Mouse (Mus musculus) midbrain, embryonic 13.5 days (tissue): ENCODE results near the gene Sorcs2. TPM values are rescaled to one million over a fixed set of nuclear protein-coding genes. Genes with fewer than 3 reads are reported as not detected.
"Not testable (repeated sequence)": the region's sequence is repeated elsewhere in the genome, so short reads cannot be mapped to it uniquely, and the experiment has no call there.

Source experiments
- ATAC-seq: fragments of 200-750 bp; cut with Nextera tagmentation; 2 replicates; pipeline ENCODE4 v1.8.0; 2017; ENCODE audit warnings: mild to moderate bottlenecking, moderate TSS enrichment, moderate library complexity
- H3K27ac ChIP-seq: fragments of 300-500 bp; sonication (generic); 2 replicates; pipeline ENCODE4 v1.5.1; 2015; ENCODE audit warnings: inconsistent platforms, mild to moderate bottlenecking, moderate library complexity
- H3K27me3 ChIP-seq: fragments of 300-500 bp; sonication (generic); 2 replicates; pipeline ENCODE4 v1.6.1; 2015; ENCODE audit warnings: mild to moderate bottlenecking, inconsistent platforms
- H3K36me3 ChIP-seq: fragments of 300-500 bp; sonication (generic); 2 replicates; pipeline ENCODE4 v1.6.1; 2015; ENCODE audit warnings: mild to moderate bottlenecking, inconsistent platforms
- H3K4me1 ChIP-seq: fragments of 300-500 bp; sonication (generic); replicated peaks from 2 replicates; pipeline ENCODE4 v1.6.1; 2015; ENCODE audit warnings: inconsistent platforms
- H3K4me2 ChIP-seq: fragments of 300-500 bp; sonication (generic); replicated peaks from 2 replicates; pipeline ENCODE4 v1.6.1; 2015; ENCODE audit warnings: moderate library complexity, mild to moderate bottlenecking, inconsistent platforms
- H3K4me3 ChIP-seq: fragments of 300-500 bp; sonication (generic); replicated peaks from 2 replicates; pipeline ENCODE4 v1.5.1; 2015; ENCODE audit warnings: mild to moderate bottlenecking, inconsistent platforms
- H3K9ac ChIP-seq: fragments of 300-500 bp; sonication (generic); replicated peaks from 2 replicates; pipeline ENCODE4 v1.6.1; 2015; ENCODE audit warnings: mild to moderate bottlenecking, inconsistent platforms
- H3K9me3 ChIP-seq: fragments of 300-500 bp; sonication (generic); 2 replicates; pipeline ENCODE4 v1.6.1; 2016; ENCODE audit warnings: mild to moderate bottlenecking, inconsistent platforms
- WGBS: fragments of 180-500 bp; shearing (Covaris S2); methylation state at CpG from one replicate; pipeline ENCODE4 v1.1.7; 2015; 5-methylcytosine and 5-hydroxymethylcytosine counted together
- polyA plus RNA-seq: library from polyadenylated mRNA; unstranded; fragments of >200 nt; fragmentation: Nextera tagmentation; extraction: Ambion mirVana; gene quantifications from 2 replicates; pipeline ENCODE4 v1.2.1, GENCODE M21; 2015

Gene Sorcs2
- polyA plus RNA-seq, 1 experiment from 2014 or later: 16.3 TPM

DNA sequence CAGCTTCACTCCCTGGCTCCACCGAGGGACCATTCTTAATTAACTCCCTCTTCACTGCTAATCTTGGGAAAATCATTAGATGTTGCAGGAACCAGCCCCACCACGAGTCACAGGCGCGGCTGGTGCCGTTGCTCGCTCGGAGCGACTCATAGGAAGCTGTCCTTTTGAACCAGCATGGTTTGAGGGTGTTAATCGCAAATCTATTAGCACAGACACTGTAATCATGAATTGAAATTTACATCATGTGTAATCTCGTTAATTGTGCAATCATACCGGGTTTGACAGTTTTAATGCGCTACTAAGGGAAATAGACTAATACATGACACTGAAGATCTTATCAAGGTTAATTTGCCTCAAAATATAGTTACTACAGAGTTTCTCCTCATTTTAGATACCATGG, 118.0 kb downstream of the Sorcs2 start:
- WGBS: 70% methylated on average over 12 of the region's 12 CpGs

DNA sequence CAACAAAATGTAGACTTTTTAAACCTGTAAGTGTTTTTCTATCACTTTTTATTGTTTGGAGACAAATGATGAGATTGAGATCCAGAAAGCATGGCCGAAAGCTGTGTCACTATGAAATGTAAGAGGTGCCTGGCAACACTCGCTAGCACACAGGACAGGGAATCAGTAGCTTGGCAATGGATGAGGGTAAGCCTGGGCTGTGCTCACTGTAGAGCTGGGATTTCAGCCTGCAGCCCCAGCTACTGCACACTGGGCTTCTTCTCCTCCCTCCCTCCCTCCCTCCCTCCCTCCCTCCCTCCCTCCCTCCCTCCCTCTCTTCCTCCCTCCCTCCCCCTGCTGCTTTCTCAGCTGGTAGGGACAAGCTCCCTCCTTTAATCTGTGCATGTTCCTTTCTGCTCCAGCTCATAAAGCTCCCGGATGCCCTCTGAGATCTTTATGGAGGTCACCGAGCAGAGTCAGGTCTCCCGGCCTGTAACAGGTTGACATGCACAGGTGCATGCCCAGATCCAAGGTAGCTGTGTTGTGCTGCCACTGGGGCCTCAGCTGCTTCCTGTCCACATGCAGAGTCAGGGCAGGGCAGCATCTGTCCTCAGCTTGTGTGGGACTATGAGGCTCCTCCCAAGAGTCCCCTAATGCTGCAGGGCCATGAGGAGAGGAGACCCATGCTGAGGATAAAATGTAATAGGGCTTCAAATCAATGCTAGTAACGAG, 123.1 kb downstream of the Sorcs2 start:
- Histone ChIP-seq H3K9ac (no peak overlapping the region), H3K4me2 (no peak overlapping the region), H3K4me1 (peaks cover 23% of the 10 kb centered on the region), H3K27me3 (no peaks in the 10 kb centered on the region), H3K4me3 (no peak overlapping the region), H3K36me3 (no peaks in the 10 kb centered on the region), H3K27ac (no peak overlapping the region), H3K9me3 (no peaks in the 10 kb centered on the region)
- peak; percentile 55; the same call in 1 of the 2 replicates for ATAC-seq
- 61% methylated on average over 6 of the region's 6 CpGs for WGBS

More for the DNA sequence above, 118.0 kb downstream of the Sorcs2 start:
- H3K9ac ChIP-seq: no peak overlapping the region
- no peak overlapping the region for H3K4me3 ChIP-seq
- no peaks in the 10 kb centered on the region for H3K9me3 ChIP-seq
- ATAC-seq: no peak
- peaks cover 34% of the 10 kb centered on the region for H3K4me1 ChIP-seq
- H3K27ac ChIP-seq: peak overlapping the region; percentile 51; the same call in 1 of the 2 replicates
- H3K36me3 ChIP-seq: no peaks in the 10 kb centered on the region
- H3K27me3 ChIP-seq: no peaks in the 10 kb centered on the region
- H3K4me2 ChIP-seq: no peak overlapping the region

GRCm38 (mm10) chr5:36267194-36267769, 130.7 kb downstream of the Sorcs2 start:
- H3K4me3 ChIP-seq: no peak overlapping the region
- no peak overlapping the region for H3K27ac ChIP-seq
- no peaks in the 10 kb centered on the region for H3K9me3 ChIP-seq
- H3K4me2 ChIP-seq: no peak overlapping the region
- H3K9ac ChIP-seq: no peak overlapping the region
- H3K27me3 ChIP-seq: no peaks in the 10 kb centered on the region
- H3K36me3 ChIP-seq: no peaks in the 10 kb centered on the region
- peaks cover 10% of the 10 kb centered on the region; the same call in 1 of the 2 replicates for H3K4me1 ChIP-seq
- no peak for ATAC-seq
- 87% methylated on average over 3 of the region's 3 CpGs for WGBS

- no peak overlapping the region for H3K4me2 ChIP-seq
- H3K4me3 ChIP-seq: no peak overlapping the region
- no peaks in the 10 kb centered on the region for H3K9me3 ChIP-seq
- H3K27me3 ChIP-seq: no peaks in the 10 kb centered on the region
- ATAC-seq: no peak
- no peak overlapping the region for H3K27ac ChIP-seq
- 71% methylated on average over 12 of the region's 12 CpGs for WGBS
- peaks cover 36% of the 10 kb centered on the region for H3K4me1 ChIP-seq
- no peaks in the 10 kb centered on the region for H3K36me3 ChIP-seq
- H3K9ac ChIP-seq: no peak overlapping the region
These were observed 137.1 kb downstream of the Sorcs2 start for GRCm38 (mm10) chr5:36260862-36261261.

DNA sequence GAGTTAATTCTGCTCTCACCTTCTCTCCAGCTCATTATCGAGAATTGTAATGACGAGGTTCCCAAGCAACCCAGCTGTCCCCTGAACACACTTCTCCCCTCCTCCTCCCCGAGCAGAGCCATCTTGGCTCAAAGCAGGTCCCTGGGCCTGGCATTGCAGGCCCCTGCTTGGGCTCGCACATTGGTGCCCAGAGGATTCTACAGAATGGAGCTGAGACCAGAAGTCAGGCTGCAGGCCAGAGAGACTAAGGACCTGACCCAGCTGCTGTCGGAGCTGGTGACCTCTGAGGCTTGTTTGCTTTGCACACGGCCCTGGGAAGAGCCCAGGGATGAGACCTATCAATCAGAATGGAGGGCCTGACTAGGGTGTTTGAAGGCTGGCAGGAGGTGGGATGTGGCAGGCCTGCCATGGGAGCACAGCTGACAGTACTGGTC, 138.2 kb downstream of the Sorcs2 start:
- Histone ChIP-seq H3K4me1 (peaks cover 34% of the 10 kb centered on the region), H3K36me3 (no peaks in the 10 kb centered on the region), H3K4me2 (no peak overlapping the region), H3K4me3 (no peak overlapping the region), H3K27ac (peak overlapping the region; percentile 65), H3K9ac (0 out of 2 replicates have a peak overlapping the region, but pooled peaks have one; percentile 6), H3K27me3 (no peaks in the 10 kb centered on the region), H3K9me3 (no peaks in the 10 kb centered on the region)
- ATAC-seq: peak; percentile 59; the same call in 1 of the 2 replicates
- WGBS: 41% methylated on average over 6 of the region's 6 CpGs

DNA sequence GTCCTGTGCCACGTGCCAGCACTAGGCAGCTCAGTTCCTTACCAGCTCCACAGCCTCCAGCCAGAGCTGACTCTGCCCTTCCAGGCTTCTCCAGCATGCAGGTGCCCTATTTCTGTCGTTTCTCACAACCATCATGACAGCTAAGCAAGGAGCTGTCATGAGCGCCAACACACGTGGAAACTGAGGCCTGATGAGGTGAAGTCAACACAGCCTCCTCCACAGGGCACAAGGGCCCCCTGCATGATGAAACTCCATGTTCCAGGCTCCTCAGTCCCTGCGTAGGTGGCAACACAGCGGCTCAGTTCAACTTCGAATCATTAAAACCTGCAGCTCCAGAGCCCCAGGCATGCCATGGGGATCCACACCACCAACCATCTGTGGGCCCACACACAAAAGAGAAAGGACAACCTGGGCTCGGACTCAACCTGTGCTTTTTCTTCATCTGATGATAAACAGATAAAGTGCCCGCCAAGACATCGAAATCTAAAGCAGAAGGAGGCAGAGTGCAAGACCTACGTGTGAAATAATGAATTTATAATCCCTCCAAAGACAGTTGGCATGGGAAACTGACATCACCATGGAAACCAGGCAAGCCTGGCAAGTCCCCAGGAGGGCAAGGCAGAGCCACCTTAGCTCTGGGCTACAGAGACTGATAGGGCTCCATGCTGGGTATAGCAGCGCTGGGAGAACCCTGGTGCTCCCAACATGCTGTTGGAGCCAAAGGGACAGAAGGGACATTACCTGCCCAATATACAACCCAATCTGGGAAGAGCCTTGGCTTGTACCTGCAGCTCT, 139.4 kb downstream of the Sorcs2 start:
- Histone ChIP-seq H3K36me3 (no peaks in the 10 kb centered on the region), H3K9me3 (no peaks in the 10 kb centered on the region), H3K4me3 (no peak overlapping the region), H3K27me3 (no peaks in the 10 kb centered on the region), H3K4me1 (peaks cover 36% of the 10 kb centered on the region), H3K4me2 (no peak overlapping the region), H3K27ac (no peak overlapping the region), H3K9ac (no peak overlapping the region)
- no peak for ATAC-seq
- 86% methylated on average over 12 of the region's 12 CpGs for WGBS

- peaks cover 36% of the 10 kb centered on the region for H3K4me1 ChIP-seq
- H3K4me2 ChIP-seq: no peak overlapping the region
- no peaks in the 10 kb centered on the region for H3K27me3 ChIP-seq
- H3K9ac ChIP-seq: no peak overlapping the region
- no peak overlapping the region for H3K27ac ChIP-seq
- no peaks in the 10 kb centered on the region for H3K9me3 ChIP-seq
- no peak overlapping the region for H3K4me3 ChIP-seq
- WGBS: 89% methylated on average over 5 of the region's 5 CpGs
- no peaks in the 10 kb centered on the region for H3K36me3 ChIP-seq
- ATAC-seq: no peak
These were observed 140.9 kb downstream of the Sorcs2 start for GRCm38 (mm10) chr5:36257008-36257407.

- Histone ChIP-seq H3K36me3 (no peaks in the 10 kb centered on the region), H3K4me3 (no peak overlapping the region), H3K4me1 (peaks cover 32% of the 10 kb centered on the region), H3K27ac (no peak overlapping the region), H3K9ac (no peak overlapping the region), H3K27me3 (no peaks in the 10 kb centered on the region), H3K4me2 (no peak overlapping the region), H3K9me3 (no peaks in the 10 kb centered on the region)
- no peak for ATAC-seq
- 81% methylated on average over 18 of the region's 18 CpGs for WGBS
These were observed 143.1 kb downstream of the Sorcs2 start for GRCm38 (mm10) chr5:36254642-36255516.

GRCm38 (mm10) chr5:36252746-36253504, 145.0 kb downstream of the Sorcs2 start:
- H3K4me2 ChIP-seq: no peak overlapping the region
- H3K36me3 ChIP-seq: no peaks in the 10 kb centered on the region
- H3K27ac ChIP-seq: no peak overlapping the region
- WGBS: 90% methylated on average over 17 of the region's 17 CpGs
- H3K4me1 ChIP-seq: peaks cover 15% of the 10 kb centered on the region; the same call in 1 of the 2 replicates
- no peak overlapping the region for H3K9ac ChIP-seq
- no peak overlapping the region for H3K4me3 ChIP-seq
- H3K9me3 ChIP-seq: no peaks in the 10 kb centered on the region
- H3K27me3 ChIP-seq: no peaks in the 10 kb centered on the region
- no peak for ATAC-seq

- no peaks in the 10 kb centered on the region for H3K27me3 ChIP-seq
- WGBS: 87% methylated on average over 3 of the region's 3 CpGs
- no peaks in the 10 kb centered on the region for H3K36me3 ChIP-seq
- H3K4me2 ChIP-seq: no peak overlapping the region
- H3K4me3 ChIP-seq: no peak overlapping the region
- ATAC-seq: no peak
- H3K9ac ChIP-seq: no peak overlapping the region
- no peak overlapping the region for H3K27ac ChIP-seq
- no peaks in the 10 kb centered on the region for H3K9me3 ChIP-seq
- 0 out of 2 replicates have a peak, but pooled peaks cover 6% of the 10 kb centered on the region for H3K4me1 ChIP-seq
These were observed 149.9 kb downstream of the Sorcs2 start for GRCm38 (mm10) chr5:36248022-36248421.

DNA sequence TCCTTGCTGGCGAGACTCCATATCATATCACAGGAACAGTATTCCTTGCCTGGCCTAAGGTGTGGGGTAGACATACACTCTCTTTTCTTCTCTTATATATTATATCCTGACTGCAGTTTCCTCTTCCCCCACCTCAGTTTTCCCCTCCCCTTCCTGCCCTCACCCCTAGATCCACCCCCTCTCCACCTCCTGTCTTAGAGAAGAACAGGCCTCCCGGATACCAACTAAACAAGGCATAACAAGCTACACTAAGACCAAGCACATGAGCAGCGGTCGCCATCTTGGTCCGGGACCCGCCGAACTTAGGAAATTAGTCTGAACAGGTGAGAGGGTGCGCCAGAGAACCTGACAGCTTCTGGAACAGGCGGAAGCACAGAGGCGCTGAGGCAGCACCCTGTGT, 160.4 kb downstream of the Sorcs2 start:
- H3K4me3 ChIP-seq, H3K27ac ChIP-seq, H3K27me3 ChIP-seq, H3K4me2 ChIP-seq, H3K4me1 ChIP-seq, H3K9ac ChIP-seq, H3K36me3 ChIP-seq, H3K9me3 ChIP-seq, ATAC-seq: not testable (repeated sequence)
- WGBS: 95% methylated on average over 8 of the region's 10 CpGs
